ENCODE assay signal across 8 mouse cellular contexts in the genomic region with DNA sequence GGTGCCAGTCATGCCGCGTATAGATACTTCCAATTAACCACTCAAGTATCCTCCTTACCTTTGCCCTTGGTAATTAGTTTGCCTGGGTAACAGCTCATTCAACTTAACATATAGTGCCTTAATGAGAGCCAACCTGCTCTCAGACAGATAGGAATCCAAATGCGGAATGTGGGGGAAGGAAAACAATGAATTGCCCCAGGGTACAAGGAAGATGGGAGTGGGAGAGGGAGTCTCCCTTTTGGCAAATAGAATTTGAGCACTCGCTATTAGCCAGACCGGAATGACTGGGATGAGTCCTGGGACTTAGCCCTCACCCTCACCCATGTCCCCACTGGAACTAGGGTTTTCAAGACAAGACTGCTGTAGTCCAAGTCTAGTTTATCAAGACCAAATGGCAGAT. TPM values are rescaled to one million over a fixed set of nuclear protein-coding genes. Genes with fewer than 3 reads are reported as not detected.
A peak's percentile ranks its signal among the peaks of the same experiment; 100 is the strongest.
DNase-seq lines count a peak whose midpoint lies in the region; ATAC-seq lines count a peak whose summit lies in the region.

No protein-coding gene starts in this region.

- H3K27ac ChIP-seq in liver, embryonic 11.5 days (ENCODE audit: low read depth, low read length) = no peak overlapping the region
- no peak overlapping the region for H3K27ac ChIP-seq in forebrain, embryonic 10.5 days
- no peak overlapping the region for H3K27ac ChIP-seq in limb, embryonic 12.5 days
- H3K27ac ChIP-seq in stomach, embryonic 14.5 days (ENCODE audit: low read length) = no peak overlapping the region

- intact Hi-C loops in left cerebral cortex, postnatal 14 days (cut with DNase I) = no loop called here

- no peaks in the 10 kb centered on the region for H3K36me3 ChIP-seq in liver, embryonic 11.5 days (ENCODE audit: control insufficient read depth, insufficient read depth, low read length)
- H3K36me3 ChIP-seq in forebrain, embryonic 10.5 days (replicated peaks) = no peaks in the 10 kb centered on the region
- H3K36me3 ChIP-seq in limb, embryonic 12.5 days = no peaks in the 10 kb centered on the region
- H3K36me3 ChIP-seq in stomach, embryonic 14.5 days (ENCODE audit: control insufficient read depth, insufficient read depth, low read length) = no peaks in the 10 kb centered on the region

- no peaks in the 10 kb centered on the region for H3K9me3 ChIP-seq in liver, embryonic 11.5 days (ENCODE audit: control insufficient read depth, low read length)
- no peaks in the 10 kb centered on the region for H3K9me3 ChIP-seq in forebrain, embryonic 10.5 days
- no peaks in the 10 kb centered on the region for H3K9me3 ChIP-seq in limb, embryonic 12.5 days
- no peaks in the 10 kb centered on the region for H3K9me3 ChIP-seq in stomach, embryonic 14.5 days (ENCODE audit: control insufficient read depth, low read depth, low read length)

- ATAC-seq in liver, embryonic 11.5 days (replicated peaks; ENCODE audit: low FRiP score) = no peak
- no peak for ATAC-seq in limb, embryonic 12.5 days (ENCODE audit: insufficient number of reproducible peaks, insufficient read depth, low FRiP score, low TSS enrichment, low read depth)
- ATAC-seq in stomach, embryonic 14.5 days (ENCODE audit: insufficient number of reproducible peaks, insufficient read depth, low FRiP score, low read depth) = no peak

- H3K9ac ChIP-seq in liver, embryonic 11.5 days (ENCODE audit: low read depth, low read length) = no peak overlapping the region
- H3K9ac ChIP-seq in limb, embryonic 12.5 days (replicated peaks) = no peak overlapping the region; the same call in 1 of the 2 replicates
- no peak overlapping the region for H3K9ac ChIP-seq in stomach, embryonic 14.5 days (replicated peaks; ENCODE audit: low read depth, low read length)

- no peak for DNase-seq in liver, embryonic 11.5 days (ENCODE audit: low spot score)
- no peak for DNase-seq in liver
- no peak for DNase-seq in forebrain, embryonic 10.5 days (ENCODE audit: extremely low spot score, low spot score)
- DNase-seq in urinary bladder, postnatal 4 days (ENCODE audit: low spot score in 2 of 2) = no peak
- DNase-seq in left cerebral cortex, postnatal 14 days (ENCODE audit: low spot score in 2 of 2) = no peak
- DNase-seq in spleen, postnatal 4 days (ENCODE audit: low spot score in 2 of 2) = no peak

- H3K4me2 ChIP-seq in liver, embryonic 11.5 days = peak overlapping the region; percentile 65
- peak overlapping the region; percentile 76 for H3K4me2 ChIP-seq in limb, embryonic 12.5 days
- H3K4me2 ChIP-seq in stomach, embryonic 14.5 days (replicated peaks; ENCODE audit: low read depth, low read length) = peak overlapping the region; percentile 64

- 0 out of 2 replicates have a peak, but pooled peaks cover 2% of the 10 kb centered on the region for H3K4me1 ChIP-seq in liver, embryonic 11.5 days (replicated peaks; ENCODE audit: control insufficient read depth, insufficient read depth, low read length)
- peaks cover 27% of the 10 kb centered on the region for H3K4me1 ChIP-seq in forebrain, embryonic 10.5 days
- peaks cover 13% of the 10 kb centered on the region for H3K4me1 ChIP-seq in limb, embryonic 12.5 days (replicated peaks)
- H3K4me1 ChIP-seq in stomach, embryonic 14.5 days (ENCODE audit: control insufficient read depth, insufficient read depth, low read length) = peaks cover 11% of the 10 kb centered on the region

- 12% methylated on average over 5 of the region's 5 CpGs for WGBS in liver, embryonic 11.5 days
- WGBS in forebrain, embryonic 10.5 days = 1% methylated on average over 5 of the region's 5 CpGs
- 6% methylated on average over 5 of the region's 5 CpGs for WGBS in limb, embryonic 12.5 days
- 13% methylated on average over 5 of the region's 5 CpGs for WGBS in stomach, embryonic 14.5 days

- peak overlapping the region; percentile 62 for H3K4me3 ChIP-seq in liver, embryonic 11.5 days (ENCODE audit: low read depth, low read length)
- H3K4me3 ChIP-seq in forebrain, embryonic 10.5 days = peak overlapping the region; percentile 89
- H3K4me3 ChIP-seq in limb, embryonic 12.5 days (replicated peaks) = peak overlapping the region; percentile 88
- H3K4me3 ChIP-seq in stomach, embryonic 14.5 days (ENCODE audit: low read depth, low read length) = peak overlapping the region; percentile 61

- H3K27me3 ChIP-seq in liver, embryonic 11.5 days (replicated peaks; ENCODE audit: control insufficient read depth, insufficient read depth, low read length) = peaks cover 44% of the 10 kb centered on the region
- peaks cover 41% of the 10 kb centered on the region for H3K27me3 ChIP-seq in forebrain, embryonic 10.5 days (ENCODE audit: poor library complexity, severe bottlenecking)
- peaks cover 24% of the 10 kb centered on the region; the same call in 1 of the 2 replicates for H3K27me3 ChIP-seq in limb, embryonic 12.5 days
- H3K27me3 ChIP-seq in stomach, embryonic 14.5 days (ENCODE audit: control insufficient read depth, insufficient read depth, low read length) = no peaks in the 10 kb centered on the region

RNA-seq across cellular contexts. Expression of a gene that starts 1.0 kb away (rescaled TPM):
- 4.2 and 4.7 TPM in 2 replicates for polyA plus RNA-seq in liver, embryonic 11.5 days (2014; fragmentation: Nextera tagmentation; extraction: Ambion mirVana)
- polyA plus RNA-seq in forebrain, embryonic 10.5 days (2016; fragmentation: Nextera tagmentation; extraction: Ambion mirVana) = 4.5 and 4.6 TPM in 2 replicates
- polyA plus RNA-seq in limb, embryonic 12.5 days (2016; fragmentation: Nextera tagmentation; extraction: Ambion mirVana) = 7.9 and 9.6 TPM in 2 replicates
- polyA plus RNA-seq in stomach, embryonic 14.5 days (2014; fragmentation: Nextera tagmentation; extraction: Ambion mirVana) = 8.4 and 8.7 TPM in 2 replicates
- total RNA-seq in left cerebral cortex, postnatal 14 days (2021) = 10 to 100 TPM; 44.9 to 52.3 TPM
